Mouse (Mus musculus) adrenal gland, adult 2 months (tissue): ENCODE measurements around the gene Dpysl4. TPM values are rescaled to one million over a fixed set of nuclear protein-coding genes. Genes with fewer than 3 reads are reported as not detected.

ENCODE experiments used
- DNase-seq: peaks from one replicate; pipeline ENCODE4 v3.0.0; 2021
- polyA plus RNA-seq: library from polyadenylated mRNA; depleted of rRNA; stranded (reverse); fragments of >200 nt; gene quantifications from 2 replicates; pipeline ENCODE4 v1.2.3, GENCODE M21; 2012
- total RNA-seq, 2 experiments: library from RNA; stranded (reverse); gene quantifications; 2 replicates each; pipeline ENCODE4 v1.2.3; 2021

Dpysl4 gene
- total and polyA plus RNA-seq, 3 experiments: 0.73 to 2.8 (median 1.4) TPM

DNA sequence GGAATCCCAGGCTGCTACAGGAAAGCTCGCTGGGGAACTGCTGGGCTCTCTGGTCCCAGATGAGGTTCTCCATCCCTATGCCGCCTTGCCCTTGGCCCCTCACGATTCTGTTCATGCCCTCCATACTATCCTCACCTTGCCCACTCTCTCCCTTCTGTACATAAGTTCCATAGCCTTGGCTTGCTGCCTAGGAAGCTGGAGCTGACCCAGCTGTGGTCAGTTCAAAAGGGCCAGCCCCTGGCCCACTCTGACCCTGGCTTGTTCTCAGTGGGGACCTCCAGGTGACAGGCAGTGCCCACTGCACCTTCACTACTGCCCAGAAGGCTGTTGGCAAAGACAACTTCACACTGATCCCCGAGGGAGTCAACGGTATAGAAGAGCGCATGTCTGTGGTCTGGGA lies 10.6 kb downstream of the Dpysl4 start:
- DNase-seq: no peak

DNA sequence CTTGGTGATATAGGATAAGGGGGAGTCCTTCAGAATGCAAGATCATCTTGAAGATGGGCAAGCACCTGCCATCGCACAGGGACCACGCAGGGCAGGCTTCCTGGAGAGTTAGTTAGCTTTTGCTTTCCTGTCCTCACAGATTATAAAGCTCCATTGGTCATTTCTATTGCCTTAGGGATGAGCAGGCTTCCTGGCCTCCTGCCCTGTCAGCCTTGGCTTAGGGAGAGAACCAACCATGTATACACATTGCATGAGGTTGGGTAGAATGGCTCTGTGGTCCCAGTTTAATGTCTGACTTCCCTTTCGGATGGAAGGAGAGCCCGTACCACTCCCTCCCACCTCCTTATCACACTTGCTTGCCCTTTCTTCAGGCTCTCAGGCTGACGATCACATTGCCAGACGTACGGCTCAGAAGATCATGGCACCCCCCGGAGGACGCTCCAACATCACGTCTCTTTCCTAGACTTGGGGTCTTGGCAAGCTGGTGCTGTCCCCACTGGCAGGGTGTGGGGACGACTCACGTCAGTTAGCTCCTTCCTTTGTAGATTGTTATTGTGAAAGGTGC lies 14.8 kb downstream of the Dpysl4 start:
- DNase-seq: no peak

DNA sequence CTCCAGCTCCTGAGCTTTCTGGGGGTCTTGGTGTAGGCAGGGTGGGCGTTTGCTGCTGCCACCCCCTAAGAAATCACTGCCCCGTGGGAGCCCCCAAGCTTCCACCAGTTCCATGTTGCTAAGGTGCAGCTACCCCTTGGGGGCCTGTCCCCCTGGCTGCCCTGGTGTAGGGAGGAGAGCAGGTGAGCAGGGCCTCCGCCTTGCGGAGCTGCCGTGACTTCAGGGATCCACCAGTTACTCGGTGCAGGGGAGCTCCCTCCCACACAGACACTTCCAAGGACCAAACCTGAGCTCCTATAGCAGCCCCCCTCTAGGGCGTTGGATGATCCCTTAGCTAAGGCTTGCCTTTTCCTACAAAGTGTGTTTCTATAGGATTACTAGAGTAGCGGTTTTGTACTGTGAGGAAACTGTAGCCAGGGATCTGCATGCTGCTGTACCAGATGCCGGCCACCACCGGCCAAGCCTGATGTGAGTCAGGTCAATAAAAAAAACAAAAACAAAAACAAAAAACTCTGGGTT lies 15.5 kb downstream of the Dpysl4 start:
- DNase-seq: no peak

DNA sequence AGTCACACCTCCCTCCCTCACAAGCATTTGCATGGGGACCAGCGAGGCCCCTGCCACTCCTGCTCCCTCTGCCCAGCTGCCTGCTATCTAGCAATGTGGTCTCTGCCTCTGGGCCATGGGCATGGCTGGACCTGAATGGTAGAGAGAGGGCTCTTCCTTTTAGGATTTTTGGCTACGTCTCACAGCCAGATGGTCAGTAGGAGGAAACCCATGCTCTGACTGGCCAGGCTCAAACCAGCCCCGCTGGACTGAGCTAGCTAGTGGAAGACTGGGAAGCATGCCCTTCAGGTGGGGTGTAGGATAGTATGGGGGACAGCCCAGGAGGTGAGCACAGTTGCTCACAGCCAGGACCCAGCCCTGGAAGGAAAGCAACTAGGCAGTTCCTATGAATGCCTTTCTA lies 16.0 kb downstream of the Dpysl4 start:
- no peak for DNase-seq

DNA sequence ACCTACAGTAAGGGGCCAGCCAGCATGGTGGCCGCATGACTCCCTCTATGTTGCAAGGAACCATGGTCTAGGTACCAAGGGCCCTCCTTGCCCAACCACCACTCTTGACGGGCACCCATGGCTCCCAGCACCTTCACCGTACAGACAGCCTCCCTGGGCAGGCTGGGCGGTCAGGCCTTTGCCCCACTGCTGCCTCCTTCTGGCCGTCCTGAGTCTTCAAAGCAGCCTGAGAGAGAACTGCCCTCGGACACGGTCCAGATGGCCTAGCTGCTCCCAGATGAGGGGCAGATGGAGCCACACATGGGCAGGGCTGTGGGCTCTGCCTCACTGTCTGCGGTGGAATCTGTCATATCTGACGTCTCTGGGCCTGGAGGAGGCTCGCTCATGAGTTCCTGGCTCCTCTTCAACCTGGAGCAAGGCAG lies 18.2 kb downstream of the Dpysl4 start:
- no peak for DNase-seq

DNA sequence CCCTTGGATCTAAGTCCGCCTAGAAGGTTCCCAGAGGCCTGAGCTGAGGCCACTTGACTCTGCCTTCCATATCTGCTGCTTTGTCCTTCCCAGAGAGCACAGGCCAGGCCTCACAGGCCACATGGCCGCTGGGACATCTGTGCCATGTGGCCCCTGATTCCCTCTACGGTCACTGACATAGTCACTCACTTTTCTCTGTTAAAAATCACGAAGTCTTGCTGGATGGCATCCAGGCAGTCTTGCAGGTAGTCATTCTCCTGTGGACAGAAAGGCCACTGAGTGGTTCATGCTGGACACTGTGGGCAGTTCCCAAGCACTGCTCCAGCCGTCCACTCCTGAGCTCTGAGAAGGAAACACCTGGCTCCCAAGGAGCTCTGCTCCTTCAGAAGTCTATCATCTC lies 19.3 kb downstream of the Dpysl4 start:
- no peak for DNase-seq

DNA sequence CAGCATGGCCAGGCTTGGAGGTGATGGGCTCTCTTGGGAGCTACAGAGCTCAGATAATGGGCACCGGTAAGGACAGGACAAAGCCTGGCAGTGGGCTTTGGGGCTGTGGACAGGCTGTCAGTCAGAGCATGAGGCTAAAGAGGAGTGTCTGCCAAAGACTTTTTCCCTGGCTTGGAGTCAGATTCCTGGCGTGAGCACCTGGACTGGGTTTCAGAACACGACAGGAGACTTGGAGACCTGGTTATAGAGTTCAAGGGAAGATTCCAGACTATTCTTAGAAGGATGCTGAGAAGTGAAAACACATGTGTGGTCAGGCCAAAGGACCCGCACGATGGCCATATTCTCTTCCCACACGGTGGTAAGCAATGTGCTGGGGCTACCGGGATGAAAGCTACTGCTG lies 19.9 kb downstream of the Dpysl4 start:
- no peak for DNase-seq

DNA sequence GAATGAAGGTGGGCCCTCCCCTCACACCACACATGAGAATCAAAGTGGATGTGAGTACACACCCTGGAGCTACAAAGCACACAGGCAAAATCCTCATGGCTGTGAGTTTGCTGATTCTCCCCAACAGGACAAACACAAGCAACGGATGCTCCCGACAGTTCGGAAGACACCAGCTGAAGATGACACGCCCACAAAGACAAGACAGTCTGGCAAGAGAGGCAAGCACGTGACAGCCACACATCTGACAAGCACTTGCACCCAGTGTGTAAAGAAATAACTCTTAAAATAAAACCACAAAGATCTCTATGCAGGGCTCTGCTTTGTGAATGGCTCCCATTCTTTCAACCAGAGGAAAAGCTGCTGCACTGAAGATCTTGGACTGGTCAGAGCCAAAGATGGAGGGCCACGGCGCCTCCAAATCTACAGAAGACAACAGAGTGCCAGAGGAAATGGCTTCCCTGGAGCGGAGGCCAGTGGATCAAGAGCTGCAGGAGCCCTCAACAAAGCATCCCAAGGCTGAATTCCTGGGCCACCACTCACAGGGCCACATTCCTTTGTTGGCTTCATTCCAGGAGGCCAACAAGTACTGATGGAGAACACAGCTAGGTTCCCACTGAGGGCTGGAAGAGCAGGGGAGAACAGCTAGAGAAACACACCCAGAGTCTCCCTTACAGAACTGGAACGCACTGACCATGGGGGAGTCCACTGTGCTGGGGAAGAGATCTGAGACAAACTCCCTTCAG lies 22.3 kb downstream of the Dpysl4 start:
- DNase-seq: peak; percentile 72

DNA sequence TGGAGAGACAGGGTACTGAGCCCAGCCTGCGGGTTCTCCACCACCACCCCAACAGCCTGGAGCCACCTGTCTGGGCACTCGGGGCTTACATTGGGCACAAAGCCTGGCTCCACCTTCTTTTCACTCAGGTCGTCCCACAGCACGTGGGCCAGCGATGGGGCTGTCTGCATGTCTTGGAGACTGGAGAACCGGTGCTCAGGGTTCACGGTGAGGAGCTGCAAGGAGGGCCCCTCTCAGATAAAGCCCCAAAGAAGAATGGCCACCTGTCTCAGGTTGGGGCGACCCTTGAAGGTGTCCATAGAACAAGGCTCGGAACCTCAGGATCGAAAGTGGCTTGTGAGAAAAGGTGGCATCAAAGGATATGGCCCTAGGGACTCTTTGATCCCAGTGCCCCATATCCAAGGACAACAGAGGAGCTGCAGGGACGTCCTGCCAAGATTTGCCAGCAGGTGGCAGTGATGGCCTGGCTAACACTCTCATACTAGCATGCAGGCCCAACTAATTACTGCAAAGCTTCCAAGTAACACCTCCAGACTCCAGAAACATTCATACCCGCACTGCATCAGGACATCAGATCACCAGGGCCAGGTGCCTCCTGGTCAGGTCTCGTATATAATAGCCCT lies 33.5 kb downstream of the Dpysl4 start:
- DNase-seq: peak; percentile 87

DNA sequence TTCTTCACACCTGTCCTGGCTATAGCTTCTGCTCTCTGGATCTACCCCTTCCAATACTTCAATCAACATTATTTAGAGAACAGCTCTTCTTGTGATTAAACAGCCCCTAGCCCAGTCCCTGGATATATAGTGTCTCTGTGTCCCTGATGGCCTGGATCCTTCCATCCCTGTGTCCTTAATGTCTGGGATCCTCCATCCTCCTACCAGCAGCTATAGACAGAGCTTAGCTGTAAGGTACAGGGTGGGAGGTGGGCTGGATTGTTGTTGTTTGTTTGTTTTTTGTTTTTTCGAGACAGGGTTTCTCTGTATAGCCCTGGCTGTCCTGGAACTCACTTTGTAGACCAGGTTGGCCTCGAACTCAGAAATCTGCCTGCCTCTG lies 34.0 kb downstream of the Dpysl4 start:
- DNase-seq: no peak

DNA sequence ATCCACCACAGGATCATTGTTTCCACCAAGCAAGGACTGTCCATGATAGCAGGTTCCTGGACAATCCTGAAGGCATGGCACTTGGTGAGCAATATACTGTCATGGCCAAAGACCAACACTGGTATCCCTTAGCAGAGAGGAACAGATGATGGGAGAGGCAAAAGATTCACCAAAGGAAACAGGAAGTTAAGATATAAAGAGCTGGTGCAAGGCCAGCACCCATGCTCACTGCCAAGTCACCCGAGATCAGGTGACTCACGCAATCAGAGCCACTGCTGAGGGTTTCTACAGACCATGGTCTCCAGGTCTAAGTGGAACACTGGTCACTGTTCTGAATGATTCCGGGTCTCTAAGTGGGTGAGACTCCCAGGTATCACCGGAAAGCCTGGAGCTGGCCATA lies 40.1 kb downstream of the Dpysl4 start:
- DNase-seq: no peak

DNA sequence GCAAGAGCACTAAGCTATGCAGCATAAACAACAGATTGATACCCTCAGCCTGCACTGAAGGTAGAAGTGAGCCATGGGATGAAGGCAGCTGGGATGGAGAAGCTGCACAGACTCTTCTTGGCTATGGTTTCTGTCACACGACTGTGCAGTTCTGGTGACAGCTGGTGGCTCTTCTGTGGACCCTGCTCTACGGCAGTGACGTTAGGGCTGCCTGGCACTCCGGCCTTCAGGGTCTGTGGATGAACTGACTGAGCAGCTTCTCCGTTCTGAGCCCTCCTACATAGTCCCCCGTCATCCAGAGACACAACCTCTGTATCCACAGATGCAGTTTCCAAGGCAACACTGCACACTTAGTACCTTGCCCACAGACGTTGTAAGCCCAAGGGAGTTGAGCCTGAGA lies 40.7 kb downstream of the Dpysl4 start:
- DNase-seq: no peak

DNA sequence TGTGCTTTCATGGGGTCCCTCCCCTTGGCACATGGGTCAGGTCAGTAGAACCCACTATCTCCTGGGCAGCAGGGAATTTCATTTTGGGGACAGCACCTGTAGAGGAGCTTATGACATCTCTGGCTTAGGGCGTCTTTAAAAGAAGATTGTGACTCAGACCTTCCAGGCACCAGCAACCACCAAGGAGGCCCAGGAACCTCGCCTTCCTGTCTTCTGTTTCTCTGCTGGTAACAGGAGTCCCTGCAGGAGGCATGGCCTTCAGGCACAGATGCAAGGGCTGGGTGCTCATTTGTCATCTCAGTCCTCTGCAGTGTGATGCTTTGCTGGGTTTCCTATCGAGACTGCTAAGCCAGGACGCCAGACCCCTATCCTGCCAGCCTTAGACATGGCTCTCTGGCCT lies 43.2 kb downstream of the Dpysl4 start:
- DNase-seq: no peak

DNA sequence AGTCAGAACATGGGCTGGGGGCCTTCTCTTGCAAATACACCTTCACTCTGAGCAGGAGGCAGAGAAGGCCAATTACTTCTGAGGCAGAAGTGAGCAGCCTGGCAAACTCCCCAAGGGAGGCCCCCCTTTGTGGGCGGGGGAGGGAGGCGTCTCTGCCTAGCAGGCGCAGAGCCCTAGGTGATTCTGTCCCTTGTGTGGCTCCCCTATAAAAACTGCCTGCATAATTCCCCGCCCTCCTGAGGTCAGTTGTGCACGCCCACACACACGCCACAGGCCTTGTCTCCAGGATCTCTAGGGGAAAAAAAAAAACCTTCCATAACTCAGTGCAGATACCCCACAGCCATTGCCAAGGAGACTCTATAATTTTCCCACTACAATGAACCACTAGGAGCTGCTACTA lies 44.6 kb downstream of the Dpysl4 start:
- no peak for DNase-seq

DNA sequence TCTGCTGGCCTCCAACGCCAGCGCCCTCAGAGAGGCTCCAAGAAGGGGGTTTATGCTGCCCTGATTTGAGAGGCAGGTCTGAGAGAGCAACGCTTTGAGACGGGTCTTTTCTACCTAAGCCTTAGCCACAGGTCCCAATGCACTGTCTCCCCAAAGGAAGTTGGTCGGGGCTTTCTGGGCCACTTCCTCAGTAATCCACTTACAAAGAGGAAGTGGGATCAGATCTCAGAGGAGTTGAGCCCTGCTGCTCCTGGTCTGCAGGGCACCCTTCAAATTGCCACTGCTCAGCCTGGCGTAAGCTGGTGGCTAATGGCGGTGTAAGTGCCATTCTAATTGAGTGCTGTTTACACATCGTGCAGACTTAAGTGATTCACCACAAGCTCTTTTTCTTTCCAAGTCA lies 45.7 kb downstream of the Dpysl4 start:
- DNase-seq: no peak

DNA sequence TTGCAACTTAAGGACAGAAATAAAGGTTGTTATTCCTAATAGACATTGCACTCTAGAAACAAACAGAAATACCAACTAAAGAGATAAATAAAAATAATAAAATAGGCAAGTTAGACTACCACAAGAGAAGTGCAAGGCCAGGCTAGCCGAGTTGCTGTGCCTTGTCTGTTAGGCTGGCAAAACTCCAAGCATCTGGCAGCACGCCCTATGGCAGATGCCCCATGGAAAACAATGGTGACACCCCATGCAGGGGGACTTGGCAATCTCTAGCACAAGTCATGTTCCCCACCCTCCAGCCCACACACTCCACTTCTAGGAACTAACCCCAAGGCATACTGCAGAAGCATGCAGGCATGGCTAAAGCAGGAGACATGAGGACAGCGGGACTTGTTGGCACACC lies 47.6 kb downstream of the Dpysl4 start:
- DNase-seq: peak; percentile 72

DNA sequence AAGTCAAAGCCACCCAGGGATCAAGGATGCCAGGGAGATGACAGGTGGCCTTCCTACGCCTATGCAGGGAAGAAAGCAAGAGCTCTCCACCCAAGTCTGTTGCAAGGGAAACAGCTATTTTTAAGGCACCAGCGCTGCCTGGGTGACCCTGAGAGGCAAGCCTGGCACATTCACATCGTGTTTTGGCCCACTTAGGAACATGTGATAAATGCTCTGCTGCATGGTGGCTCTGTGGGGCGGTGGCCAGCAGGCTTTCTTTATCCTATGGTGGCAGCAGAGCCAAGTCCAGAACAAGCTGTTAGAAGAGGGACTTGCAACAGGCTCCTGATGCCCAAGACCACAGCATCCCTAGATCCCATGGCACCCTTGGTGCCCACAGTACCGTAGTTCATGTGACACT lies 49.4 kb downstream of the Dpysl4 start:
- no peak for DNase-seq

DNA sequence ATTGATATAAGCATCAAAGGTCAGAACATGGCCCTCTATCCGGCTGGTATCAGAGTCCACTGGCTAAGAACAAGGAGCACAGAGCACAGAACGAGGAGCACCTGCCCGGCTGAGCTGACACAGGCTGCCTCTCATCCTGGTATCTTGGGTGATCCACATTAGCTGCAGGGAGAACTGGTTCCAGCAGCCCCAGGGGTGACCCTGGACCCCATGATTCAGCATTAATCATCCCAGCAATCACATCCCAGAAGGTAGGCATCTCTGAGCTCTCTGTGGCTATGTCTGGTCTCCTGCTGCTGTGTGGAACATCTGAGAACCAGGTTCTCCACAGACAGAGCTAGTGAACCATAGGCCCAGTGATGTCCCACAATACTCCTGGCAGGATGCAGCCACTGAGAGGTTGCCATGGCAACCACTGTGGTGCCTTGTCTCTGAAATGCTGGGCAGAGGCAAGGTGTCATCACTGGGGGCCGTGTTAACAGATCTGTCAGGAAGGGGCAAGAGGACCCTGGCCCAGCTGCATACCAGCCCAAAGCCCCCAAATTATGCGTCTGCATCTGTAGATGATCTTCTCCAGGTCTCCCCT lies 51.2 kb downstream of the Dpysl4 start:
- DNase-seq: peak; percentile 54

DNA sequence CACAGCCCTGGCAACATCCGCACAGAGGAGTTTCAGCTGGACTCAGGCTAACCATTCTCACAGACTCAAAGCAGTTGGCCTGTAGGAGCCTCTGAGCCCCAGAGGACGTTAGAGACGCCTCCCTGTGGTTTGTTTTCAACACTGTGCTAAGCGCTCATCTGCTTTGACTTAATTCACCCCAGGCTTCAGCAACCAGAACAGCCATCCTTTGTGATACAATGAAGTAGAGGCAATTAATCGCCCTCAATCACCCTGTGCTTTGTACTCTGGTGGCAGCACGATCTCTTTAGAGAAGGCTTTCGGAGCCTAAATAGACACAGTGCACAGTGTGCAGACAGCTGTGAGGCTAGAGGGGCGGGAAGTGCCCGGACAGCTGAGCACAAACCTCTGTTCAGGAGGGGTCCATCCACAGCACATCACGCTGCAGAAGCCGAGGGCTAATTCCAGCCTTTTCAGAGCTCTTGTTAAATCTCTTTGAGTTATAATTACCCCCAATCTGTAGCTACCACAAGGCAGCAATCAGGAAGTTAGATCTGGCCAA lies 54.2 kb downstream of the Dpysl4 start:
- no peak for DNase-seq

DNA sequence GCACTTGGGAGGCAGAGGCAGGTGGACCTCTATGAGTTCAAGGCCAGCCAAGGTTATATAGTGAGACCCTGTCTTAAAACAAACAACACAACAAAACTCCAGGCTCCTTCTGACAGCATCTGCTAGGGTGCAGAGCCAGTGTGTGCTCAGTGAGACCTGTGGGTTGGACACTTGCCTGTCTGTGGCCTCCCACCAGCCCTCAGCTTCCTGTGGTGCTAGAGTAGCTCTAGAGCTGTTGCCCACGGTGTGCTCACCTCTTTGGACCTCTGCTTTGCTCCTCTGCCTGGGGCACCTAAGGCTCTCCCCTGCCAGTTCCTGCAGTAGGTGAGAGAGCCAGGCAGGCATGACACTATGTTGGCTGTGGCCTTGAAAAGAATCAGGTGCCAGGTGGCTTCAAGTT lies 58.0 kb downstream of the Dpysl4 start:
- no peak for DNase-seq

DNA sequence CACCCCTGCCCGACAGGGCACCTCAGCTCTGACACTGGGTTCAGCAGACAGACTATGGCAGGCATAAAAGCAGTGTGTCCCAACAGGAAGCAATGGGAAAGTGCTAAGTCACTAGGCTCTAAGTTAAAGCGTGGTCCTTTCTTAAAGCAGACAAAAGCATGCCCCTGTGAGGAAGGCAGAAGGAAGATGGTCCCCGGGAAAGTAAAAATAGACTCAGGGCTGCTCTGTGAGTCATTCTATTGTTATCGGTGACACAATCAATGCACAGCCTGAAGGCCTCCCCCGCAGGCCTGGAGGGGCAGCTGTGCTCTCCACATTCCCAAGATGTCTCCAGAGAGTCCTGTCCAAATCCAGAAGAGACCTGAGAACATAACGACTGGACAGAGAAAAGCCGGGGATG lies 60.1 kb downstream of the Dpysl4 start:
- peak; percentile 34 for DNase-seq

DNA sequence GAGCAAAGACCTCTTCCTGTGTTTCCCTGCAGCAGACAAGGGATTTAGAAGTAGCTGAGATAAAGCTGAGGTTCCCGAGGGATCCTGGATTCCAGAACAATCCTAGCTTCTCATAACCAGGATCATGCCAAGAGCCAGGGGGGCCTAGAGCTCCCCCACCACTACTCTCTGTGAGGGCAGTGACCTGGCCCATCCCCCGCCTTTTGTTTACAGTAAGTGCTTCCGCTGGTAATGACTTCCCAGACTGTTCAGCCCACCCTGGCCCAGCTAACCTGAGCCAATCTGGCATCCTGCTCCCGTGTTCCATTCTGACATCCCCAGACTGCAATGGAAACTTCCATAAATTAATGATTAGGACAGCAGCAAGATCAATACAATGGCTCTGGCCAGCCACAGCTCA lies 61.6 kb downstream of the Dpysl4 start:
- DNase-seq: no peak

DNA sequence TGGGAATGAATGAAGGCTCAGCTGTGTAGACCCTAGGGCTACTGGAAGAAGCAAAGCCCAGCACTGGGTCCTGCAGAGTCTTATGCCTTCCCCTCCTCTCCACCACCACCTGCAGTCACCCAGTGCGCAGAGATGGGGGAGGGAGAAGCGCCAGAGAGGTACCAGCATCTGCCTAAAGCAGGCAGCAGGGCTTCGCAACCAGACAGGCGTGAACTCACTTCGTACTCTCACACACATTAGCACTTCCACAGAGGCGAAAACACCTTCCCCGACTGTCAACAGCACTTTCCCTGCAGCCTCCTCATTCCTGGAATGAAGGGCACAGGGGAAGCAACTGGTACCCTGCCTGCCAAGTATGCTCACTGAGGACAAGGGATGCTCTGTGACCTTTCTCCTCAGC lies 63.6 kb downstream of the Dpysl4 start:
- no peak for DNase-seq
